Mouse (Mus musculus): ENCODE measurements around the gene Abl1. TPM values are rescaled to one million over a fixed set of nuclear protein-coding genes. Genes with fewer than 3 reads are reported as not detected.

Gene Abl1
- polyA plus RNA-seq, 1 experiment from 2014 or later = 28.9 TPM

GRCm38 (mm10) chr2:31761585-31761984, 73.4 kb downstream of the Abl1 start:
- WGBS = 5% methylated on average over 4 of the region's 4 CpGs
- peak overlapping the region; percentile 78 to 81 for H3K4me3 ChIP-seq (ENCODE audit: control insufficient read depth in 1 of 2, insufficient read depth in 1 of 2, low read depth in 1 of 2, low read length in 2 of 2)
- H3K9ac ChIP-seq (ENCODE audit: low read length) = peak overlapping the region; percentile 99
- peak overlapping the region; percentile 91 to 96 for H3K27ac ChIP-seq (replicated peaks in 1 of 2; ENCODE audit: control insufficient read depth in 1 of 2, insufficient read depth in 1 of 2, low read depth in 2 of 2, low read length in 2 of 2)
- no peaks in the 10 kb centered on the region for H3K27me3 ChIP-seq (ENCODE audit: control insufficient read depth, insufficient read depth, low read length)
- H3K9me3 ChIP-seq (ENCODE audit: control insufficient read depth, low read length) = no peaks in the 10 kb centered on the region
- peak overlapping the region; percentile 98 for H3K4me2 ChIP-seq (ENCODE audit: low read length)
- H3K4me1 ChIP-seq (ENCODE audit: control insufficient read depth in 2 of 2, insufficient read depth in 2 of 2, low read length in 2 of 2) = peaks cover 28 to 69% of the 10 kb centered on the region in 2 experiments
- no peaks in the 10 kb centered on the region for H3K36me3 ChIP-seq (ENCODE audit: control insufficient read depth, insufficient read depth, low read length)
- ATAC-seq (ENCODE audit: insufficient number of reproducible peaks, insufficient read depth, low FRiP score, low read depth) = no peak

DNA sequence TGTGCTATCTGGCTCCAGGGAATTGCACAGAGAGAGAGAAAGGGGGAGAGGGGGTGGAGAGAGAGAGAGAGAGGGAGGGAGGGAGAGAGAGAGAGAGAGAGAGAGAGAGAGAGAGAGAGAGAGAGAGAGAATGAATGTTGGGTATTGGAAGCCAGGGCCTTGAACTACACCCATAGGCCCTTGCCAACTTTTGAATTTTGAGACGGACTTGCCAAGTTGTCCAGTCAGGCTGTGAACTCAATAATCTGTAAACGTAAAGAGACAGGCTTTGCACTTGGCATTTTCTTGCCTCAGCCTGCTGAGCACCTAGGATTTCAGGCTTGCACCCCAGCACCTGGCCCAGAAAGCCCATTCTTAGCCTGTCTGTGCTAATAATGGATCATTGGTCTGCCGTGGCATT, 74.0 kb downstream of the Abl1 start:
- ATAC-seq (ENCODE audit: insufficient number of reproducible peaks, insufficient read depth, low FRiP score, low read depth) = no peak
- H3K36me3 ChIP-seq (ENCODE audit: control insufficient read depth, insufficient read depth, low read length) = no peaks in the 10 kb centered on the region
- peak overlapping the region; percentile 98 for H3K4me2 ChIP-seq (ENCODE audit: low read length)
- H3K27me3 ChIP-seq (ENCODE audit: control insufficient read depth, insufficient read depth, low read length) = no peaks in the 10 kb centered on the region
- no peaks in the 10 kb centered on the region for H3K9me3 ChIP-seq (ENCODE audit: control insufficient read depth, low read length)
- H3K4me3 ChIP-seq (ENCODE audit: control insufficient read depth in 1 of 2, insufficient read depth in 1 of 2, low read depth in 1 of 2, low read length in 2 of 2) = peak overlapping the region; percentile 78 to 81
- peaks cover 30 to 67% of the 10 kb centered on the region in 2 experiments for H3K4me1 ChIP-seq (ENCODE audit: control insufficient read depth in 2 of 2, insufficient read depth in 2 of 2, low read length in 2 of 2)
- H3K27ac ChIP-seq (replicated peaks in 1 of 2; ENCODE audit: control insufficient read depth in 1 of 2, insufficient read depth in 1 of 2, low read depth in 2 of 2, low read length in 2 of 2) = peak overlapping the region; percentile 91 to 96
- WGBS = 13% methylated on average over 3 of the region's 3 CpGs
- H3K9ac ChIP-seq (ENCODE audit: low read length) = peak overlapping the region; percentile 99

DNA sequence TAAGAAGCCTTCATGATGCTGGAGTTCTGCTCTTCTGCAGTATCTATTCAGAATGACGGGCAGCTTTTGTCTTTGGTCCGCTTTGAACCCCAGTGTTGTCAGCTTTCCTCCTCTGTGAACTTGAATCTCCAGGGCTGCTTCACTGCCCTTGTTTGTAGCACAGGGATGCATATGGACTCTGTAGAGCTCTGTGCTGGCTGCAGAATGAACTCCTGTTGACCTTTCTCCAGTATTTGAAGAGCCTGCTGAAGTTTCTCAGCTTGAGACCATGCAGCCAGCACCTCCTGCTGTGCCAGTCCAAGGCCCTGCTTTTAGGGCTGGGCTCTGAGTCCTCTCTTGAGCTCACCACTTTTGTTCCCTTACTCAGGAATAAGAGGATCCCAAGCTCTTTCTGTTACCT, 74.7 kb downstream of the Abl1 start:
- Histone ChIP-seq H3K4me1 (ENCODE audit: control insufficient read depth in 2 of 2, insufficient read depth in 2 of 2, low read length in 2 of 2) (peaks cover 31 to 67% of the 10 kb centered on the region in 2 experiments), H3K4me3 (ENCODE audit: control insufficient read depth in 1 of 2, insufficient read depth in 1 of 2, low read depth in 1 of 2, low read length in 2 of 2) (0 out of 4 replicates have a peak overlapping the region, but pooled peaks of 1 of the 2 experiments have one; percentile 5), H3K36me3 (ENCODE audit: control insufficient read depth, insufficient read depth, low read length) (no peaks in the 10 kb centered on the region), H3K4me2 (ENCODE audit: low read length) (peak overlapping the region; percentile 98), H3K27me3 (ENCODE audit: control insufficient read depth, insufficient read depth, low read length) (no peaks in the 10 kb centered on the region), H3K27ac (replicated peaks in 1 of 2; ENCODE audit: control insufficient read depth in 1 of 2, insufficient read depth in 1 of 2, low read depth in 2 of 2, low read length in 2 of 2) (peak overlapping the region; percentile 57 to 96), H3K9ac (ENCODE audit: low read length) (peak overlapping the region; percentile 35), H3K9me3 (ENCODE audit: control insufficient read depth, low read length) (no peaks in the 10 kb centered on the region)
- ATAC-seq (ENCODE audit: insufficient number of reproducible peaks, insufficient read depth, low FRiP score, low read depth) = no peak
- 9% methylated on average over 2 of the region's 2 CpGs for WGBS

DNA sequence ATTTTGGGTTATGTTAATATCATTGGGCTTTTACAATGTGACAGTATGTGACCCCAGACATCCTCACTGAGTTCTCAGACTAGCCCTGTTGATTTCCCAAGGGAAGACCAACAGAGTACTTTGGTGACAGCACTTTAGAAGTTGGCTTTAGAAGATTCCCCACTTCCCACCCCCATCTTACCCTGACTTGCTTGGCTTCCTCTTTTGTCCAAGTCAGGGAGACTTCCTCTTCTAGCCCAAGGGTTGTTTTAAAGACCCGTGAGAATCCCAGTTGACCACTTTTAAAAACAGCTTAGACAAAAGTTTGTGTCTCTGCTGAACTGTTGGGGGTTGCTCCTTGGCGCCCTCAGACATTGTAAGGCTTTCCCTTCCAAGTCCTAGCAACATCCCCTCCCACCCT, 75.1 kb downstream of the Abl1 start:
- no peak for ATAC-seq (ENCODE audit: insufficient number of reproducible peaks, insufficient read depth, low FRiP score, low read depth)
- WGBS = 28% methylated on average over 2 of the region's 2 CpGs
- peak overlapping the region; percentile 35 for H3K9ac ChIP-seq (ENCODE audit: low read length)
- peaks cover 32 to 68% of the 10 kb centered on the region in 2 experiments for H3K4me1 ChIP-seq (ENCODE audit: control insufficient read depth in 2 of 2, insufficient read depth in 2 of 2, low read length in 2 of 2)
- H3K9me3 ChIP-seq (ENCODE audit: control insufficient read depth, low read length) = no peaks in the 10 kb centered on the region
- H3K27ac ChIP-seq (replicated peaks in 1 of 2; ENCODE audit: control insufficient read depth in 1 of 2, insufficient read depth in 1 of 2, low read depth in 2 of 2, low read length in 2 of 2) = peak overlapping the region; percentile 57 to 96
- H3K4me2 ChIP-seq (ENCODE audit: low read length) = peak overlapping the region; percentile 98
- no peaks in the 10 kb centered on the region for H3K27me3 ChIP-seq (ENCODE audit: control insufficient read depth, insufficient read depth, low read length)
- H3K4me3 ChIP-seq (ENCODE audit: control insufficient read depth in 1 of 2, insufficient read depth in 1 of 2, low read depth in 1 of 2, low read length in 2 of 2) = 0 out of 4 replicates have a peak overlapping the region, but pooled peaks of 1 of the 2 experiments have one; percentile 5
- no peaks in the 10 kb centered on the region for H3K36me3 ChIP-seq (ENCODE audit: control insufficient read depth, insufficient read depth, low read length)

DNA sequence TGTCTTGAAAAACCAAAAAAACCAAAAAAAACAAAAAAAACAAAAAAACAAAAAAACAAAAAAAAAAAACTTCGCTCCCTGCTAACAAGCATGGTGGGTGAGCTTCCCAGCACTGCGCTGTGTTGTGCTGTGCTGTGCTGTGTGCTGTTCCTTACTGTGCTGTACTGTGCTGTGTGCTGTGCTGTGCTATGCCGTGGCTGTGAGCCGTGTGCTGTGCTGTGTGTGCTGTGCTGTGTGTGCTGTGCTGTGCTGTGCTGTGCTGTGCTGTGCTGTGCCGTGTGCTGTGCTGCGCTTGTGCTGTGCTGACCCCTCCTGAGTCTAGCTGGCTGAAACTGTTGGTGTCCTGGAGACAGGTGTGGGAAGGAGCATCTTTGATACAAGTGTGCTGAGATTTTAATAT, 78.9 kb downstream of the Abl1 start:
- no peaks in the 10 kb centered on the region for H3K9me3 ChIP-seq (ENCODE audit: control insufficient read depth, low read length)
- WGBS = 92% methylated on average over 6 of the region's 6 CpGs
- no peak overlapping the region for H3K4me3 ChIP-seq (ENCODE audit: control insufficient read depth in 1 of 2, insufficient read depth in 1 of 2, low read depth in 1 of 2, low read length in 2 of 2)
- peaks cover 53 to 89% of the 10 kb centered on the region in 2 experiments for H3K4me1 ChIP-seq (ENCODE audit: control insufficient read depth in 2 of 2, insufficient read depth in 2 of 2, low read length in 2 of 2)
- peak overlapping the region in 1 of 2 experiments; percentile 21; a peak in 2 of 4 replicates for H3K27ac ChIP-seq (replicated peaks in 1 of 2; ENCODE audit: control insufficient read depth in 1 of 2, insufficient read depth in 1 of 2, low read depth in 2 of 2, low read length in 2 of 2)
- ATAC-seq (ENCODE audit: insufficient number of reproducible peaks, insufficient read depth, low FRiP score, low read depth) = no peak; the same call in 1 of the 2 replicates
- no peaks in the 10 kb centered on the region for H3K27me3 ChIP-seq (ENCODE audit: control insufficient read depth, insufficient read depth, low read length)
- no peak overlapping the region for H3K9ac ChIP-seq (ENCODE audit: low read length)
- H3K4me2 ChIP-seq (ENCODE audit: low read length) = no peak overlapping the region
- H3K36me3 ChIP-seq (ENCODE audit: control insufficient read depth, insufficient read depth, low read length) = no peaks in the 10 kb centered on the region

DNA sequence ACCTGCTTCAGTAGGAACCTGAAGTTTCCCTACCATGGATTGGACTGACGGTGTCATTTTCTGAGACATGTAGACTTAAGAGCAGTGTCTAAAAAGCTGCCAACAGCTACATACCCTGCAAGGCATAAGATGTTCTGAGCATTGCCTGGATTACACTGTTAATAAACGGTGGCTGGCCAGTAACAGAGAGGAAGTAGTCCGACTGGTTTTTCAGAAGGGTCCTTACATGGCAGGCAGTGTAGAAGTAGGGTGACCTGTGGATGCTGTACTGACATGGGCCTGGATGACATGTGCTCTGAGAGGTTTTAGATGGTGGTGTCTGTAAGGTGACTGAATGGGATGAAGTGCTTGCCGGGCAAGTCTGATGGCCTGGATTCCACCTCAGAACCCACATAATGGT, 79.6 kb downstream of the Abl1 start:
- H3K27me3 ChIP-seq (ENCODE audit: control insufficient read depth, insufficient read depth, low read length) = no peaks in the 10 kb centered on the region
- no peak for ATAC-seq (ENCODE audit: insufficient number of reproducible peaks, insufficient read depth, low FRiP score, low read depth)
- WGBS = 70% methylated on average over 4 of the region's 4 CpGs
- peak overlapping the region in 1 of 2 experiments; percentile 90; a peak in 2 of 4 replicates for H3K27ac ChIP-seq (replicated peaks in 1 of 2; ENCODE audit: control insufficient read depth in 1 of 2, insufficient read depth in 1 of 2, low read depth in 2 of 2, low read length in 2 of 2)
- peaks cover 48 to 82% of the 10 kb centered on the region in 2 experiments for H3K4me1 ChIP-seq (ENCODE audit: control insufficient read depth in 2 of 2, insufficient read depth in 2 of 2, low read length in 2 of 2)
- H3K36me3 ChIP-seq (ENCODE audit: control insufficient read depth, insufficient read depth, low read length) = no peaks in the 10 kb centered on the region
- H3K9me3 ChIP-seq (ENCODE audit: control insufficient read depth, low read length) = no peaks in the 10 kb centered on the region
- H3K4me3 ChIP-seq (ENCODE audit: control insufficient read depth in 1 of 2, insufficient read depth in 1 of 2, low read depth in 1 of 2, low read length in 2 of 2) = no peak overlapping the region
- H3K4me2 ChIP-seq (ENCODE audit: low read length) = no peak overlapping the region
- H3K9ac ChIP-seq (ENCODE audit: low read length) = no peak overlapping the region

GRCm38 (mm10) chr2:31769115-31769514, 80.9 kb downstream of the Abl1 start:
- peak overlapping the region; percentile 55 for H3K9ac ChIP-seq (ENCODE audit: low read length)
- no peak for ATAC-seq (ENCODE audit: insufficient number of reproducible peaks, insufficient read depth, low FRiP score, low read depth)

More at GRCm38 (mm10) chr2:31769115-31769514, 80.9 kb downstream of the Abl1 start:
- Histone ChIP-seq H3K9me3 (ENCODE audit: control insufficient read depth, low read length) (no peaks in the 10 kb centered on the region), H3K4me3 (ENCODE audit: control insufficient read depth in 1 of 2, insufficient read depth in 1 of 2, low read depth in 1 of 2, low read length in 2 of 2) (no peak overlapping the region; a peak in 1 of 4 replicates), H3K36me3 (ENCODE audit: control insufficient read depth, insufficient read depth, low read length) (0 out of 2 replicates have a peak, but pooled peaks cover under 1% of the 10 kb centered on the region), H3K27me3 (ENCODE audit: control insufficient read depth, insufficient read depth, low read length) (no peaks in the 10 kb centered on the region), H3K4me2 (ENCODE audit: low read length) (peak overlapping the region; percentile 54), H3K4me1 (ENCODE audit: control insufficient read depth in 2 of 2, insufficient read depth in 2 of 2, low read length in 2 of 2) (peaks cover 40 to 70% of the 10 kb centered on the region in 2 experiments), H3K27ac (replicated peaks in 1 of 2; ENCODE audit: control insufficient read depth in 1 of 2, insufficient read depth in 1 of 2, low read depth in 2 of 2, low read length in 2 of 2) (peak overlapping the region; percentile 87 to 90)
- WGBS = 31% methylated on average over 4 of the region's 4 CpGs

Data from heart, embryonic 14.5 days (tissue).